Mouse (Mus musculus) liver, adult 2 months (tissue): ENCODE results near the gene Lpar3.

Source experiments
- CTCF ChIP-seq: fragments of 200-500 bp; IDR thresholded peaks from 2 replicates; pipeline ENCODE4 v1.5.1; 2011; ENCODE audit warnings: low read depth, low read length, control low read depth
- POLR2A ChIP-seq: fragments of 200-500 bp; IDR thresholded peaks from 2 replicates; pipeline ENCODE4 v1.6.1; 2011; ENCODE audit warnings: low read length, control low read depth; ENCODE audit not compliant: insufficient read depth; ENCODE audit errors: extremely low read depth

- TF ChIP-seq CTCF (no peak), POLR2A (no peak)
These were observed 8.0 kb downstream of the Lpar3 start for GRCm38 (mm10) chr3:146228559-146229310.
